Mouse (Mus musculus) testis, adult 2 months (tissue): Measurements from ENCODE around the gene 4930452B06Rik. TPM values are rescaled to one million over a fixed set of nuclear protein-coding genes. Genes with fewer than 3 reads are reported as not detected.
"Not testable (repeated sequence)": the region's sequence is repeated elsewhere in the genome, so short reads cannot be mapped to it uniquely, and the experiment has no call there.

Experiments used
- H3K27ac ChIP-seq: fragments of 200-500 bp; 2 replicates; pipeline ENCODE4 v1.5.1; 2012; ENCODE audit warnings: low read depth, low read length; ENCODE audit not compliant: control insufficient read depth, insufficient read depth
- H3K27me3 ChIP-seq: fragments of 200-500 bp; 2 replicates; pipeline ENCODE4 v1.6.1; 2012; ENCODE audit warnings: mild to moderate bottlenecking, low read length, moderate library complexity; ENCODE audit not compliant: control insufficient read depth, insufficient read depth
- H3K36me3 ChIP-seq: fragments of 200-500 bp; 2 replicates; pipeline ENCODE4 v1.6.1; 2012; ENCODE audit warnings: mild to moderate bottlenecking, low read length; ENCODE audit not compliant: control insufficient read depth, insufficient read depth
- H3K4me1 ChIP-seq: fragments of 200-500 bp; 2 replicates; pipeline ENCODE4 v1.6.1; 2012; ENCODE audit warnings: low read length; ENCODE audit not compliant: control insufficient read depth, insufficient read depth
- H3K4me3 ChIP-seq: fragments of 200-500 bp; 2 replicates; pipeline ENCODE4 v1.5.1; 2012; ENCODE audit warnings: low read depth, mild to moderate bottlenecking, low read length, moderate library complexity, mixed read lengths; ENCODE audit not compliant: control insufficient read depth
- CTCF ChIP-seq: fragments of 200-500 bp; IDR thresholded peaks from 2 replicates; pipeline ENCODE4 v1.5.1; 2012; ENCODE audit warnings: low read depth, mild to moderate bottlenecking, inconsistent platforms, low read length, moderate library complexity; ENCODE audit not compliant: control insufficient read depth, insufficient read depth, insufficient replicate concordance
- POLR2A ChIP-seq: fragments of 200-500 bp; IDR thresholded peaks from 2 replicates; pipeline ENCODE4 v1.6.1; 2012; ENCODE audit warnings: low read depth, mild to moderate bottlenecking, inconsistent platforms, low read length, moderate library complexity; ENCODE audit not compliant: control insufficient read depth
- polyA plus RNA-seq: library from polyadenylated mRNA; depleted of rRNA; stranded (reverse); fragments of >200 nt; gene quantifications from 2 replicates; pipeline ENCODE4 v1.2.3, GENCODE M21; 2012

4930452B06Rik gene
- polyA plus RNA-seq, 1 experiment = 7.2 TPM

GRCm38 (mm10) chr14:8610108-8610507 lies 55.9 kb downstream of the 4930452B06Rik start:
- TF ChIP-seq POLR2A (no peak), CTCF (no peak)
- Histone ChIP-seq H3K27me3 (no peaks in the 10 kb centered on the region), H3K4me1 (no peaks in the 10 kb centered on the region), H3K36me3 (no peaks in the 10 kb centered on the region), H3K27ac (no peak overlapping the region), H3K4me3 (no peak overlapping the region; the same call in 1 of the 2 replicates)

GRCm38 (mm10) chr14:8608559-8609171 lies 57.4 kb downstream of the 4930452B06Rik start:
- Histone ChIP-seq H3K27ac (no peak overlapping the region), H3K36me3 (no peaks in the 10 kb centered on the region), H3K4me3 (no peak overlapping the region), H3K27me3 (no peaks in the 10 kb centered on the region), H3K4me1 (no peaks in the 10 kb centered on the region)
- TF ChIP-seq POLR2A (no peak), CTCF (peak; percentile 48; the same call in 1 of the 2 replicates)

GRCm38 (mm10) chr14:8604898-8605297 lies 61.1 kb downstream of the 4930452B06Rik start:
- TF ChIP-seq POLR2A = no peak
- TF ChIP-seq CTCF = no peak
- Histone ChIP-seq H3K27me3 (no peaks in the 10 kb centered on the region), H3K36me3 (no peaks in the 10 kb centered on the region), H3K27ac (no peak overlapping the region), H3K4me1 (no peaks in the 10 kb centered on the region), H3K4me3 (no peak overlapping the region)

GRCm38 (mm10) chr14:8585031-8585430 lies 81.0 kb downstream of the 4930452B06Rik start:
- no peaks in the 10 kb centered on the region for H3K36me3 ChIP-seq
- TF ChIP-seq POLR2A (no peak), CTCF (no peak)

GRCm38 (mm10) chr14:8551006-8551405 lies 115.0 kb downstream of the 4930452B06Rik start:
- H3K27ac ChIP-seq, H3K36me3 ChIP-seq, H3K4me1 ChIP-seq, H3K4me3 ChIP-seq, H3K27me3 ChIP-seq: not testable (repeated sequence)

More at GRCm38 (mm10) chr14:8585031-8585430, 81.0 kb downstream of the 4930452B06Rik start:
- no peaks in the 10 kb centered on the region for H3K4me1 ChIP-seq
- no peak overlapping the region for H3K27ac ChIP-seq
- no peaks in the 10 kb centered on the region for H3K27me3 ChIP-seq
- no peak overlapping the region for H3K4me3 ChIP-seq

- Histone ChIP-seq H3K36me3 (no peaks in the 10 kb centered on the region), H3K27me3 (no peaks in the 10 kb centered on the region), H3K4me3 (no peak overlapping the region), H3K27ac (no peak overlapping the region), H3K4me1 (no peaks in the 10 kb centered on the region)
- no peak for TF ChIP-seq CTCF
- TF ChIP-seq POLR2A = no peak
Measured at GRCm38 (mm10) chr14:8549108-8549507, 116.9 kb downstream of the 4930452B06Rik start.

GRCm38 (mm10) chr14:8536024-8536423 lies 130.0 kb downstream of the 4930452B06Rik start:
- TF ChIP-seq CTCF = no peak
- Histone ChIP-seq H3K4me1 (no peaks in the 10 kb centered on the region), H3K27ac (no peak overlapping the region), H3K4me3 (no peak overlapping the region), H3K27me3 (no peaks in the 10 kb centered on the region), H3K36me3 (no peaks in the 10 kb centered on the region)

GRCm38 (mm10) chr14:8525232-8525631 lies 140.8 kb downstream of the 4930452B06Rik start:
- Histone ChIP-seq H3K27me3 (no peaks in the 10 kb centered on the region), H3K36me3 (no peaks in the 10 kb centered on the region), H3K4me1 (no peaks in the 10 kb centered on the region), H3K4me3 (no peak overlapping the region), H3K27ac (no peak overlapping the region)
- TF ChIP-seq CTCF (no peak), POLR2A (no peak)
